Mouse (Mus musculus): ENCODE results near the gene C130050O18Rik. TPM values are rescaled to one million over a fixed set of nuclear protein-coding genes. Genes with fewer than 3 reads are reported as not detected.

Gene C130050O18Rik
- polyA plus RNA-seq, 1 experiment from 2014 or later = 0.24 TPM

DNA sequence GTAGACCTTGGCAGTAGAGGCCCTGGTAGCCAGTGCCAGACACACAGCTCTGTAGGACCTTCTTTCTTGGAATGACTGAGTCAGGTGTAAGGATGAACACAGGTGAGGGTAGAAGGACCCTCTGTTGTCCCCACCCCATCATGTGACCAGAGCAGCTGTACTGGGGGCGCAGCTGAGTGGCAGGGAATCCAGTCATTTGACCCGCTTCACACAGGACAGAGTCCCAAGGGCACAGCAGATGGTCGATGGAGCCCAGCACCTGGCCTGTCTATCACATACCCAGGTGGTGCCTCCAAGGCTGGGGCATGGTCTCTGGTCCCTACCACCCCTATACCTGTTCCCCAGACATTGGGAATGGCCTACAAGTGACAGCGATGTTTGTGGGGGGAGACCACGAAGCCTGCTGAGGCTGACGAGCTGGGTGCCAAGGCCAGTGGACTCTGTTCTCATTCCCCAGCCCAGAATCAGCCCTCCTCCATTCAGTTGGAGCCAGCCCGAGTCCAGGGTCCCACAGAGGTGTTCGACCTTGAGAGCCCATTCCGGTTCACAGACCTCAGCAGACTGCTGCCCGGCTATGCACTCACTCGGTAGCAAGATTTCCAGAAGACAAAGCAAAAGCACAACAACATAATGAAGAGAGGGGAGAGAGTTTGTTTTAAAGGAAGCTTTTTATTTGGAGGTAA is 36.3 kb upstream of the C130050O18Rik start:
- ChIA-PET POLR2A (interaction anchor here (0.5 kb wide), 1 partner anchor 9 kb away, joined by 3 read pairs; no protein-coding TSS in a partner anchor), CTCF (interaction anchor here (1.1 to 2.4 kb wide), 2 partner anchors 19 to 29 kb away, joined by 3 to 8 read pairs; no protein-coding TSS in a partner anchor)
- in situ Hi-C loops (cut with MboI; ENCODE audit: low pct_unique_long_range_greater_than_20kb) = loop anchor here (25.0 kb wide), 1 partner anchor 294 kb away; no protein-coding TSS in a partner anchor

DNA sequence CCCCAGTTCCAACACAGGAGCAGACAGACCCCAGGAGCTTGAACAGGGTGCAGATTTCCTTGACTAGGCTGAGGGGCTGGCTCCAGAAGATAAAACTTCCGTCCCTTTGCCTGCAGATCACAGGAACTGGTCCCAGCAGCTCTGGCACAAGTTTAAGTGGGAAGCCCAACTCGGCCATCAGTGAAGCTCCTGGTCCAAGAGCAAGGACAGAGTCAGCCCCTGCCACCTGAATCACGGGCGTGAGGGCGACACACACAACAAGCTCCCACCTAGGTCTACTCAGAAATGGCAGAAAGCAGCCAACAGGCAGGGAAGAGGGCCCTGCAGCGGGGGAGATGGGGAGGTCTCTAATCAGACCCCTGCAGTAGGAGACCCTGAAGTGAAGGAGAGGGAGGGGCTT is 34.7 kb upstream of the C130050O18Rik start:
- ATAC-seq (no peak), DNase-seq (ENCODE audit: low read depth, low spot score) (no peak)
- ChIA-PET POLR2A (no interaction called here), CTCF (no interaction called here)
- in situ Hi-C loops (cut with MboI; ENCODE audit: low pct_unique_long_range_greater_than_20kb) = loop anchor here (25.0 kb wide), 1 partner anchor 292 kb away; no protein-coding TSS in a partner anchor
- H3K27me3 ChIP-seq = no peaks in the 10 kb centered on the region
- no peak for TF ChIP-seq CTCF (IDR thresholded peaks at IDR 0.05)

More for the DNA sequence above, 36.3 kb upstream of the C130050O18Rik start:
- H3K27me3 ChIP-seq = no peaks in the 10 kb centered on the region
- ATAC-seq = no peak
- TF ChIP-seq CTCF (IDR thresholded peaks at IDR 0.05) = no peak
- DNase-seq (ENCODE audit: low read depth, low spot score) = no peak

DNA sequence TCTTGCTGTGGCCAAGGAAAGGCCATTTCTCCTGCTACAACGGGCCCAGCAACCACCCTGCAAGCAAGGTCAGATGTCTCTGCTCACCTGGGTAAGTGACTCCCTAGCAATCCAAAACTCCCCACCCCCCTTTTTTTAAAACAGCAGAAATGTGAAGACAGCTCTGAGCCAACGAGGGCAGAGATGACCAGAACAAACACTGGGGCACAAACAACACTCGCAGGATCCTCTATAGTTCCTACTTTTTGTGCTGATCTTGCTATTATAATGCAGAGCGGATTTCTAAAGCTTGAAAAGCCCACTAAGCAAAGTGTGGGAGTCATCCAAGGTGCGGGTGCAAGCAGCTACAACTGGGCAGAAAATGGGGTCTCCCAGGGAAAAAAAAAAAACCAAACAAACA is 34.0 kb upstream of the C130050O18Rik start:
- ChIA-PET POLR2A (interaction anchor here (0.6 kb wide), 2 partner anchors 115 to 331 kb away, joined by 3 read pairs; no protein-coding TSS in a partner anchor), CTCF (interaction anchor here (1.1 kb wide), 1 partner anchor 13 kb away, joined by 3 read pairs; no protein-coding TSS in a partner anchor)
- DNase-seq (ENCODE audit: low read depth, low spot score) = no peak
- TF ChIP-seq CTCF (IDR thresholded peaks at IDR 0.05) = no peak
- no peaks in the 10 kb centered on the region for H3K27me3 ChIP-seq
- in situ Hi-C loops (cut with MboI; ENCODE audit: low pct_unique_long_range_greater_than_20kb) = loop anchor here (25.0 kb wide), 1 partner anchor 291 kb away; no protein-coding TSS in a partner anchor
- no peak for ATAC-seq

DNA sequence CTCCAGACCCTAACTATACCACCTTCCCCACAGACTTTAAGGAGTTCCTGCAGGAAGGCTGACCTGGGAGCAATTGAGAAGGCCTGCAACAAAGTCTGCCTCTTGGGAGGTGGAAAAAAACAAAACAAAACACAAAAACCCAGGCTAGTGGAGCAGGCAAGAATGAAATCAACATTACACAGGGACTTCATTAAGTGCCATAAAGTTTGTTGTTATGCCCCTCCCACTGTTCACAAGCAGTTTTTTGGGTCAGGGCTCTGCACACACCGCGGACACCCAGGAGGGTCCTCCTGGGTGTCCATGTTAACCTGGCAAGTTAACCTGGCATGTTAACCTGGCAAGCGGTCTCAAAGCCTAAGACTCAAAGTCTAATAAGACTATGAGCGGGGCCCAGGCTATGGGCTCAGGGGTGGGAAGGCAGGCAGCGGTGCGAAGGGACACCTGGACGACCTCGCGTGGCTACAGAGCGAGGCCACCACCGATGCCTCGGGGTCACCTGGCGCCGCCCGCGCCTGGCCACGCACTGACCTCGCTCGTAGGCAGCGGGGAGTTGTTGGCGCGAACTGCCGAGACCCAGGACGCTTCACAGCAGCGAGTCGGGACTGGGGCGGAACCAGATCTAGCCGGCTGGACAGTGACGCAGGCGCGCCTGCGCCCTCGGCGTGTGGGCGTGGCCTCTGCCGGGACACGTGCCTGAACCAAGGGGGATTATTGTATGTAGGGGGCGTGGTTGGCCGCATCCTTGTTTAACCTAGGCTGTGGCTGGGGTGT is 33.3 kb upstream of the C130050O18Rik start:
- in situ Hi-C loops (cut with MboI; ENCODE audit: low pct_unique_long_range_greater_than_20kb) = loop anchor here (25.0 kb wide), 1 partner anchor 290 kb away; no protein-coding TSS in a partner anchor
- no peak for DNase-seq (ENCODE audit: low read depth, low spot score)
- no peaks in the 10 kb centered on the region for H3K27me3 ChIP-seq
- CTCF ChIA-PET = interaction anchor here (1.1 kb wide), 1 partner anchor 14 kb away, joined by 3 read pairs; no protein-coding TSS in a partner anchor
- ATAC-seq = peak; percentile 37
- no peak for TF ChIP-seq CTCF (IDR thresholded peaks at IDR 0.05)
- POLR2A ChIA-PET = interaction anchor here (0.6 to 0.7 kb wide), 2 partner anchors 330 to 419 kb away, joined by 3 to 7 read pairs; partner anchors contain the start of gene Mafk

DNA sequence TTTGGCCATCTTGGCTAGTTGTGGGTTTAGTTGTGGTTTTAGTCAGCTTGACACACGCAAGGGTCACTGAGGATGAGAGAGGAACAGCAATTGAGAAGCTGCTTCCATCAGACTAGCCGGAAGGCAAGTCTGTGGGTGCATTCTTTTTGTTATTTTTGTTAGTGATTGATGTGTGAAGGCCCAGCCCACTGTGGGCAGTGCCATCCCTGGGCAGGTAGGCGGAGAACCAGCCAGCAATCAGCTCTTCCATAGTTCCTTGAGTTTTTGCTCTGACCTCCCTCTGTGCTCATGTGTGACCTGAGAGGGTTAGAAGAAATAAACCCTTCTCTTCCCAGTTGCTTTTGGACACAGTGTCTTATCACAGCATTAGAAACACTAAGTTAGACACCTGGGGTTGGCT is 32.0 kb upstream of the C130050O18Rik start:
- DNase-seq (ENCODE audit: low read depth, low spot score) (no peak), ATAC-seq (no peak)
- POLR2A ChIA-PET = no interaction called here
- CTCF ChIA-PET = no interaction called here
- no peak for TF ChIP-seq CTCF (IDR thresholded peaks at IDR 0.05)
- H3K27me3 ChIP-seq = no peaks in the 10 kb centered on the region
- in situ Hi-C loops (cut with MboI; ENCODE audit: low pct_unique_long_range_greater_than_20kb) = loop anchor here (25.0 kb wide), 1 partner anchor 289 kb away; no protein-coding TSS in a partner anchor

DNA sequence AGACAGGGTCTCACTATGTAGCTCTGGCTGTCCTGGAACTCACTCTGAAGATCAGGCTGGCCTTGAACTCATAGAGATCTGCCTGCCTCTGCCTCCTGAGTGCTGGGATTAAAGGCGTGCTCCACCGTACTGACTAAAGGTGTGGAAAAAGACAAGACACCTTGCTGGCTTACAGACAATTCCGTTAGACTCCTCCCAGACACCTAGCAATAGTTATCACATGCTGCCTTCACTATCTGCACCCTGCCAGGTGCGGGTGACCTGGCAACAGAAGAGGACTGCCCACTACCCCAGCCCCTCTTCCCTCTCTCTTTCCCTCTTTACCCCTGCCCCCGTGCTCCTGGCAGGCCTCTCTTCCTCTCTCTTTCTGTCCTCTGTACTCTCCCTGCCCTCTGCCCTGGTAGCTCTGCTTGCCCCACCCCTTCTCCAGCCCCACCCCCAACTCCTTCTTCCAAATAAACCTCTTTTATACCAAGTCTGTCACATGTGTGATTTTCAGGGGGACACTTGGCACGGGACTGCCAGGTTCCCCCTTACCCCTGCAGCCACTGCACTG is 31.1 kb upstream of the C130050O18Rik start:
- CTCF ChIA-PET = no interaction called here
- DNase-seq (ENCODE audit: low read depth, low spot score) (no peak), ATAC-seq (no peak)
- H3K27me3 ChIP-seq = no peaks in the 10 kb centered on the region
- in situ Hi-C loops (cut with MboI; ENCODE audit: low pct_unique_long_range_greater_than_20kb) = loop anchor here (25.0 kb wide), 1 partner anchor 288 kb away; no protein-coding TSS in a partner anchor
- POLR2A ChIA-PET = no interaction called here
- TF ChIP-seq CTCF (IDR thresholded peaks at IDR 0.05) = no peak

DNA sequence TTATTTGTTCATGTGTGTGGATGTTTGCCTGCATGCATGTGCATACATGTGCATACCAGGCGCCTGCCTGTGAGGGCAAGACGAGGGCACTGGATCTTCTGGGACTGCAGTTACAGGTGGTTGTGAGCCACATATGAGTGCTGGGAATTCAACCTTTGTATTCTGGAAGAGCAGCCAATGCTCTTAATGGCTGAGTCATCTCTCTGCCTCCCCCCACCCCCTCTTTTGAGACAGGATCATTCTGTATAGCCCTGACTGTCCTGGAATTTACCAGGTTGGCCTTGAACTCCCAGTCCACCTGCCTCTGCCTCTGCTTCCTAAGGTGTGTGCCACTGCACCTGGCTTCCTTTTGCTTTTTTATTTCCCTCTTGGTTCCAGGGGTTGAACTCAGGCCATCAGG is 30.2 kb upstream of the C130050O18Rik start:
- ATAC-seq (no peak), DNase-seq (ENCODE audit: low read depth, low spot score) (no peak)
- no peak for TF ChIP-seq CTCF (IDR thresholded peaks at IDR 0.05)
- in situ Hi-C loops (cut with MboI; ENCODE audit: low pct_unique_long_range_greater_than_20kb) = loop anchor here (25.0 kb wide), 1 partner anchor 287 kb away; no protein-coding TSS in a partner anchor
- ChIA-PET POLR2A (no interaction called here), CTCF (no interaction called here)
- H3K27me3 ChIP-seq = no peaks in the 10 kb centered on the region

DNA sequence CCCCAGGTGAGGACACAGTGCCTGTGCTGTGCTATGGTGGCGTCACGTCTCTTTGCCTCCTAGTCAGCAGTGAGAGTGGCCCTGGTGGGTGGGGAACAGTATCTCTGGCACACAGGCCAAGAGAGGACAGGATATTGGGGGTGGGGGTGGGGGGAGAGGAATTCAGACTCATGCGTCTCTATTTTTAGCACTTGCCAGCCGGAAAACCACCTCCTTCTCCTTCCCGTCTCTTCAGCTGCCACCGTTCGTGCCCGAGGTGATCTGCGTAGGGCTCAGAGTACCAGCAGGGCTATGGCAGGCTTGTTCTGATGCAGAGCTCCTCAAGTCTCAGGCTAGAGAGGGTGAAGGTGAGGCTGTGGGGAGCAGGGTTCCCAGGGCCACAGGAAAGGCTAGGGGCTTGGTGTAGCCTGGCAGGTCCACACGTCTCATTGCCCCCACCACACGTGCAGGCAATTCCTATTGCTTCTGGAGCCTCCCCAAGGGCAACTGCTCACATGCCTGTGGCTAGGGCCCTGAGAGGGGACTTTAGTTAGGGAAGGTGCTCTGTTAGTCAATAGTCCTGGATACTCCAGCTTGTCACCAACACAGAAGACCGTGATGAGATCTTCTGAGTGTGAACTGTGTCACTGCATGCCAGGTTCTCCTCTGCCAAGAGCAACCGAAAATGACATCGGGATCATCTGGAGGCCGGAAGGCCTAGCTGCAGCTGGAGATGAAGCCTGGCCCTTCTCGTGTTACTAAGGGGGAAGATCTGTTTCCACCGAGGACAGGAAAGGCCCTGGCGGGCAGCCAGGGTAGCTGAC is 27.4 kb upstream of the C130050O18Rik start, which contains the start of gene Gpr146:
TSS of gene Gpr146 (plus strand) at position 230 of the 803 bp plus-strand sequence.
- no peak for TF ChIP-seq CTCF (IDR thresholded peaks at IDR 0.05)
- ATAC-seq (no peak), DNase-seq (ENCODE audit: low read depth, low spot score) (no peak)
- POLR2A ChIA-PET = interaction anchor here (1.1 kb wide), 1 partner anchor 20 kb away, joined by 4 read pairs; no protein-coding TSS in a partner anchor
- no peaks in the 10 kb centered on the region for H3K27me3 ChIP-seq
- CTCF ChIA-PET = interaction anchor here (1.2 to 1.6 kb wide), 3 partner anchors 13 to 28 kb away, joined by 3 to 4 read pairs (median 3); no protein-coding TSS in a partner anchor
- in situ Hi-C loops (cut with MboI; ENCODE audit: low pct_unique_long_range_greater_than_20kb) = no loop called here

DNA sequence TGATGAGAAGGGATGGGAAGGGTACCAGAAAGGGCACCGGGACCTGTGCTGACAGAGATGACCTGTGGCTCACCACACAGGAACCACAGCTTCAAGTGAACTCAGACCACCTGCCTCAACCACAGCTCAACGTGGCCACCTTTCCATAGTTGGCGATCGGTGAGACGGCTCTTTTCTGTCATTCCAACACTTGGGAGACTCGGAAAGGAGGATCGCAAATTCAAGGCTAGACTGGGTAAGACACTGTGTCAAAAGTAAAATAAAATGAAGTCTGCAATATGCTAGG is 26.9 kb upstream of the C130050O18Rik start:
- ATAC-seq (no peak), DNase-seq (ENCODE audit: low read depth, low spot score) (no peak)
- in situ Hi-C loops (cut with MboI; ENCODE audit: low pct_unique_long_range_greater_than_20kb) = no loop called here
- ChIA-PET CTCF (interaction anchor here (1.3 to 1.6 kb wide), 2 partner anchors 25 to 29 kb away, joined by 3 read pairs; no protein-coding TSS in a partner anchor), POLR2A (no interaction called here)
- TF ChIP-seq CTCF (IDR thresholded peaks at IDR 0.05) = no peak
- H3K27me3 ChIP-seq = no peaks in the 10 kb centered on the region
